Mouse (Mus musculus): ENCODE results near the gene Cdkal1.

The Cdkal1 gene

DNA sequence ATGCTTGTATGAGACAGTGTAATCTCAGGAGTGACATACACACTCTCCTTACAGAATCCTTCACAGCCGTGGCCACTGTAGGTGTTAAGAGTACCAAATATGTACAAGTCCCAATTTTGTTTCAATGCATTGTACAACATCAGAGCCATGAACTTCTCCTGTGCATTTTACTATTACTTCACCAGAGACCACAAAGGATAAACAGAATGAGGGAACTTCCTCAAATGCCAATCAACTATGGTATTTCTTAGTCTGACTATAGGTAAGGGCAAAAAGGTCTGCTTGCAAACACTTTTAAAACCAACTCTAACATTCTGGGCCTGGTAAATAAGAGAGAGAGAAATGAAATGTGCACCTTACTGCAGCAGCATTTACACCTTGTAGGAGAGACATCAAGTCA is 87.4 kb downstream of the Cdkal1 start:
- DNase-seq (ENCODE audit: low read depth in 1 of 2, low spot score in 2 of 2), result no peak

DNA sequence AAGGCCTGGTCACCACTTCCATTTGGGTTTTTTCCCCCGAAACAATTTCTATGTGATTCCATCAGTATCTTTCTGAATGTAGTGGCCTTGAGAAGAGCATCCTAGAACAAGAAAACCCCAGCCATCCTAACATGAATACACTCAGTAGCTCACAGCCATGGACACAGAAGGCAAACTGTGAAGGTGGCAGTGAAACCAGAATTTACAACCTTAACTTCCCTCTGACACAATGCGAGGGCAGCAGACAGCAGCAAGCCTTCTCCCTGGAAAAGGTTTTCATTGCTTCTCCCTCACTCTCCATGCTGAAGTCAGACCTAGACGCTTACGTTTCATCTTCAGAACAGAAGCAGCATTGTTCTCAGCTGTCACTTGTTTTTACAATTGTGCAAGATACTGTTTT is 87.9 kb downstream of the Cdkal1 start:
- no peak for DNase-seq (ENCODE audit: low read depth in 1 of 2, low spot score in 2 of 2)

DNA sequence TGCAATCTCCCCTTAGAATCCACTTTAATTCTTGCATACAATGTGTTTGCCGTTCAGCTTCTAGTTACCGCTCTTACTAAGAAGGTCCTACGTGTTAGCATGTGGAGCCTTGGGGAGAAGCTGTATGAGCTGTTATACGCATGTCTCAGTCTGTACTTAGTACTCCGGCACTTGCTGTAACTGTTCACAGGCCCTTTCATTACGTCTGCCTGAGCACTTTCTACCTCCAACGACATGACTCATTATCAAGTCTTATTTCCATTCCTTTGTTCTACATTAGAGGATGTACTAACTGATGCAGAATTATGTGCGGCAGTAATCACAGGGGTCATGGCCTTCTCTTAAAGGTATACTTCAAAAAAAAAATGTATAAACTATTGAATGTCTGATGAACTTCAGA is 89.1 kb downstream of the Cdkal1 start:
- DNase-seq (ENCODE audit: low read depth in 1 of 2, low spot score in 2 of 2), result no peak

DNA sequence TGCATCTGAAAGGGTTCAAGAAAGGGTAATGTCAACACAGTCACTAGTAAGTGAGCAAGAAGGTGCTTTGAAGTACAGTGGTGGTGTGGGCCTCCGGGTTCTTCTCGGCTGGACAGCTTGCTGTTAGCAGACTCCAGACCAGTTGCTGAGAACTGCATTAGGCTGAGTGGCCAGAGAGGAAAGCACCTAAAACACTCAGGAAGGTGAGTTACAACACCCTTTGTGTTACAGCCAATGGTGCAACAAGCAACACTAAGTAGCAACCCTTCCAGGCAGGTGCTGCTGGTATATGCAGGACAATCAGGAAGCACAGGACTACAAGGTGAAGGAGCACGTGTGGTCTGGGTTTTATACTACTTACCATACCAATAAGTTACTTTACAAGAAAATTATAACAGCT is 90.2 kb downstream of the Cdkal1 start:
- DNase-seq (ENCODE audit: low read depth in 1 of 2, low spot score in 2 of 2), result no peak

DNA sequence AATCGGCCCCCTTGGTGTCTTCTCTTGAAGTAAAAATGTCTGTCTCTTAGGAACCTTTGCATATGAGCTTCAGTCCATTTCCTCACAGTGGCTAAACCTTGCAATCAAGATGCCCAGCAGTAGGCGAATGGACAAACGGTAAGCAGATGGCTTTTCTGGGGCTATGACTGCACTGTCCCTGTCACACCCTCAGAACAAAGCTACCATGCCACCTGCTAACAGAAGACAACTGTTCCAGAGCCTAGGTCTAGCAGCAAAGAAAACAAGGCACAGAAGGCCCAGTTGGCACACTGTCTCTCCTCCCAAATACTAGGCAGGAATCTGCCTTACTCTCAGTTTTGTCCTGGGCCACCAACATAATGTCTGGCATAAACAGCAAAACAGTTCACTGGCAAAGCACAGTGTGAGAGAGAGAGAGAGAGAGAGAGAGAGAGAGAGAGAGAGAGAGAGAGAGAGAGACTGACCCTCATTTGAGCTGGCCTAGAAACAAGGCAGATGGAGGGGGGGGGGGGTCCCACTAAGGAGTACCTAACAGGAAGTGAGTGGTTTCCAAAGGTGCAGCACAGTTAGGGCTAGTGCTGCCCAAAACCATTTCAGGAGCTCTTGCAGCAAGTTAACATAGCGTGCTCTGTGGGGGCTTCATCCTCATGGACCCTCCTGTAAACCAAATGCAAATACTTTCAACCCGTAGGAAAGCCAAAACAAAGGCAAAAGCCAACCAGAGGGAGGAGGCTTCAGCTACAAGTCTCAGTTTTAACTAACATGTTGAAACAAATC is 95.6 kb downstream of the Cdkal1 start:
- DNase-seq (ENCODE audit: low read depth in 1 of 2, low spot score in 2 of 2), result no peak

DNA sequence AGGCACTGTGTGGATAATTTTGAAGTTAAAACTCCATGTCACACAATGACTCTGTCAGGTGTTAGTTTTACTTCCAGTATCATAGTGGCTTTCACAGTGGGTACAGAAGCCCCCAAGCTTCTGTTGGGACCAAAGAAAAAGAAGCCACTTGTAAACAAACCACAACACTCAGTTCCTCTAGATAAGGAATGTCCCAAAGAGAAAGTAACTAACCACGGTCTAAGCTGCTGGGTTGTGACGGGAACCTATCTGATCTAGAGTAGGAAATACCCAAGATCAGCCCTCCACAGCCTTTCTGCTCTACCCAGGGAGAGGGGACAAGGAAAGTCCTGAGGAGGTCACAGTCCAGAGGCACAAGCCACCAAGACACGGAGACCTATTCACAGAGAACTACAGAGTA is 99.4 kb downstream of the Cdkal1 start:
- no peak for DNase-seq (ENCODE audit: low read depth in 1 of 2, low spot score in 2 of 2)

DNA sequence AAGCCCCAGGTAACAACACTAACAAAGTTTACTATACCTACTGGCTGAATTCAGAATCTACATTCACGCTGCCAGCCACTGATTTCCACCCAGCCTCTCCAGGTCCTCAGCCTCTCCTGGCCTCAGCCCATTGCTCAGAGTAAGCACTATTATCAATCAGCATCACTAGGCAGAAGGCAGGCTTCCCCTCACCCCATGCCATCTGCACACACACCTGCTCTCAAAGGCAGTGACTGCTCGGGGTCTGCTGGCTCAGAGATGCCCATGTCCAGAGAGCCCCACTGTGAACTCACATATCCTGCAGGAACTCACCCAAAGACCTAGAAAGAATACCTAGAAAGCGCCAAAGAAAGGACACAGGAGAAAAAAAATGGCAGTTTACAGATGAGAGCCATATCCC is 102.2 kb downstream of the Cdkal1 start:
- DNase-seq (ENCODE audit: low read depth in 1 of 2, low spot score in 2 of 2), result no peak

DNA sequence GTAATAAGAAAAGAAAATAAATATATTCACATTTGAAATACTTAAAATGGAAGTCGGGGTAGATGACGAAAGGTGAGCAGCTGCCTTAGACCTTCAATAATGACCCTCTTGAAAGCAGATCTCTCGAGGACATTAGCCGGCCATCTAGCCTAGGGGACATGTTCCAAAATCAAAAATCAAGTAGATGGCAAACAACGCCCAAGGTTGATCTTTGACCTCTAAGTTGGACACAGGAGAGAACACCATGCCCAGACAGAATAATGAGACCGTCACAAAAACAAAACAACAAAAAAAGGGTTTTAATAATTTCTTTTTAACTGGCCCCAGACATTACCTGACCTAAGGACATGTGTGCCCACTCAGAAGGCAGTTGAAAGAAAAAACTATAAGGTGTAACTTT is 103.4 kb downstream of the Cdkal1 start:
- no peak for DNase-seq (ENCODE audit: low read depth in 1 of 2, low spot score in 2 of 2)

DNA sequence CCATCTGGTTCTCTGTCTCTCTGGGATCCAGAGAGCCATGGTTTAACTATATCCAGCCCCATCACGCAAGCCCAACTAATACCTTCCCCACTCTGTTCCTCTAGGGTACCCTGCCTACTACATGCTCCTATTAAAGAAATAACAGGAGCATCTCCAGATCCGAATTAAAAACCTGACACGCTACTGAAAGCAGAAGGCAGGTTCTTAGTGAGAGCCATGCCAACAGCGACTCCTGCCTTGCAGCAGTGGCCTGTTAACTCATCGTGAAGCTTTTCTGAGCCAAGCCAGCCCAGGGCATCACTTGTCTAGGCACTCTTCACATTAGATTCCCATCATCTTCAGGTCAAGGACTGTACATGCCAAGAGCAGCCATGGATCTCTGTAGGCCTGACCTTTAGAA is 104.3 kb downstream of the Cdkal1 start:
- DNase-seq (ENCODE audit: low read depth in 1 of 2, low spot score in 2 of 2), result no peak

DNA sequence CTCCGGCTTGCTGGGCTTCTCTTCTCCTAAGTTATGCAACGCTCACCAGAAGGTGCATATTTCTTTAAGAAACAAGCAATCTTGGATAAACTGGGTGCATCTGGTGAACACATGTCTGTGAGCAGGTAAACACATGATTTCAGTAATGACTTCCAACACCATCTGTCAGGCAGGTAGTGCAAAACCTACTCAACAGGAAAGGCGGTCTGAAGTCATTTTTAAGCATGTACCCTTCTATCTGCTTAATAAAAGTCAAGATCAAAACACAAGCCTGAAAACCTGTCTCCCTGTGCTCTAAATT is 108.2 kb downstream of the Cdkal1 start:
- no peak for DNase-seq (ENCODE audit: low read depth in 1 of 2, low spot score in 2 of 2)

DNA sequence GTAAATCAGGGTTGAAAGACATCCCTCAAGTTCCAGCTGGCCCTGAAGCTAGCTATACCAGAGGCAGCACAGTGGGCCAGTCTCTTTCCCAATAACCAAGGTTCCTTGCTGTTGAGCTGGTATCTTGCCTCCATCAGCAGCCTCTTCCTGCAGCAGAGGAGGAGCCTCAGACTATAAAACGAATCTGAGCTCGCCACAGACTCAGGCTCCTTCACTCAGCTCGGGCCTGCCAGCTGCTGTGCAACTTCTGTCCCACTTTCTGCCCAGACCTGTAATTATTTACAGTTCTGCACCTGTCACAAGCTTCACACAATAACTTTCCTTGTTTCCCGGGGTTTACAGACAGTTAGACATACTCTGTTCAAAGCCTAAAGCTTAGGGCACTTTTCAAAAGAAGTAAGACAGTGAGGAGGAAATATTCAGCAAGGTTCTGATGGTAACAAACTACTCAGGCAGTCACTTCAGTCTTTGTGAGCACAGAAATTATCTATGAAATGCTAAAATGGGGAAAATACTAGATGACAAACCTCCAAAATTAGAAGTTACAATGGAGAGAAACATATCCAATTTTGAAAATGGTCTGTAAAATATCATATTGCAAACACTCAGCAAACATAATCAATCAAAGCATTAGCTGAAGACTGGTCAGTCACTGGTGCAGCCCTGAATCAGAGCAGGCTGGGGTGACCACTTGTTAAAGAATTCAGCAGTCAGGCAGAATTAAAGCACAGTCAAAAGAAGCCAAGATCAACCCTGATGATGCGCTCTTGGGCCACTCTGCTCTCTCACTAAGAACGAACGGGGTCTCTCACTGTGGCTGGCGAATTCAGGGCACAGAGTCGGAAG is 108.8 kb downstream of the Cdkal1 start:
- DNase-seq (ENCODE audit: low read depth in 1 of 2, low spot score in 2 of 2), result no peak

DNA sequence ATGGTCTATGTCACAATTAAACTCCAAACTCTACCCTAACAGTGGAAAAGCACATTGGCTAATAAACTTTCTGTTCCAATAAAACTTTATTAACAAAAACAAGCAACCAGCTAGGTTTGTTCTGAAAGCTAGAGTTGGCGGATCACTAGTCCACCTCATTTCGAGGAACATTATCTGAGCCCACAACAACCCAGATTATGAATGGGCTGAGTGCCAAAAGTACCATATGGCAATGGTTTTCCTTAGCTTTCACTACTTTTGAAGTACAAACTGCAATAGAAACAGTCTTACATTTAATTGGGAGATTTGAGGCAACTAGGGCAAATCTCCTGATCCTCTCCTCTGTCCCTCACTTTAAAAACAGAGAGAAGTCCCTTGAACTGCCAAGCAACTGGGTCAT is 110.4 kb downstream of the Cdkal1 start:
- no peak for DNase-seq (ENCODE audit: low read depth in 1 of 2, low spot score in 2 of 2)

DNA sequence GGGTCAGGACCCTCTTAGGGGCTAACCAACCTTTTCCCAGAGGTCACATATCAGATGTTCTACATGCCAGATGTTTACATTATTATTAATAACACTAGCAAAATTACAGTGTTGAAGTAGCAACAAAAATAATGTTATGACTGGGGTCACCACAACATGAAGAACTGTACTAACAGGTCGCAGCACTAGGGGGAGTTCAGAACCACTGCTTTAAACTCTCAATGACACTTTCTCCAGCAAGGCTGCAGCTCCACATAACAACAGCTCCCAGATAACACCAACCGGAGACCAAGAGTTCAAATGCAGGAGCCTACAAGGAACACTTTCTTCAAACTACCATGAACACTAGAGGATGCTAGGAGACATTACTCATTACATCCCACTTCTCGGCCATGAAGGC is 111.3 kb downstream of the Cdkal1 start:
- DNase-seq (ENCODE audit: low read depth in 1 of 2, low spot score in 2 of 2), result no peak

DNA sequence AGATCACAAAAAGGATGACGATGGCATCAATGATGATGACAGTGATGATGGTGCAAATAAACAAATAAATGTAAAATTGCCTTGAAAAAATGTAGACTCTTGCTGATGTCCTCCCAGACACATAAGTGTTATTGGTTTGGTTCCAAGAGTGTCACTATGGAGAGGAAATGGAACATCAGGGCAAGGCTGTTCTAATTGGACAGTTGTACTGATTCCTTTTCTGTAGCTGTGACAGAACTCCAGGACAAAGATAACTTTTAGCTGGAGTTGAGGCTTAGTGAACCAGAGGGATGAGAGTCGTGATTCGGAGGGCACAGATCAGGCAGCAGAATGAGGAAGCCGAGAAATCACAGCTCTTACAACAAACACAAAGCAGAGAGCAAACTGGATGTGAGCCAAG is 111.7 kb downstream of the Cdkal1 start:
- no peak for DNase-seq (ENCODE audit: low read depth in 1 of 2, low spot score in 2 of 2)

DNA sequence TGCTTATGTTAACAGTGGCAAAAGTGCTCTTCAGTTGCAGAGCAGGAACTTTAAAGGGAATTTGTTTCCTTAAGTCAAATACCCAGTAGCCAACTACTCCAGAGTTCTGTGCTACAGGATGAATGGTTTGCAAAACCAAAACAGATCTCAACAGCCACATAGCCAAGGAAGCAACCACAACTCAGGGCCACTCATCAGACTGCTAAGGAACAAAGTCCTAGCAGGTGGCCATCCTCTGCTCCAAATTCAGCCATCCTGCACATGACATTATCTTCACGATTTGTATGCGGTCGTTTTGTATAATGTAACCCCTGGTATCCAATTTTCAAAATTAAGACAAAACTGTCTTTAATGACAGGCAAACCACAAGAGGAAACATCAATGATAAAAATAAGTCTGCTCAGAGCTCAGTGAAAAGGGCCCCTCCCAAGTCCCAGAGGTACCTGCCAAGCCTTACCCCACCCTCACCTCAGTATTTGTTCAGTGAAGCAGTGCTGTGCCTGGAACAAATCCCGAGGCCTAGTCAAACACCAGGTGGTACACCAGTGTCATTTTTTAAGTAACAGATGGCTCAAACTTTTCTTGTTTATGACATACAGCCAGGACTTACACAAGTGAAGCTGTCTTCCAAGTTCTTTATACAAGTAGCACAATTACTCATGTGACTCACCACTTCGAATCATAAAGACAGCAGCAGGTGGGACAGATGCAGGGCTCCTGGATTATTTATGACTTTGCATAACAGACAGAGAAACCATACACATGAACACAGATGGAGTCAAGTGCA is 117.6 kb downstream of the Cdkal1 start:
- no peak for DNase-seq (ENCODE audit: low read depth in 1 of 2, low spot score in 2 of 2)

DNA sequence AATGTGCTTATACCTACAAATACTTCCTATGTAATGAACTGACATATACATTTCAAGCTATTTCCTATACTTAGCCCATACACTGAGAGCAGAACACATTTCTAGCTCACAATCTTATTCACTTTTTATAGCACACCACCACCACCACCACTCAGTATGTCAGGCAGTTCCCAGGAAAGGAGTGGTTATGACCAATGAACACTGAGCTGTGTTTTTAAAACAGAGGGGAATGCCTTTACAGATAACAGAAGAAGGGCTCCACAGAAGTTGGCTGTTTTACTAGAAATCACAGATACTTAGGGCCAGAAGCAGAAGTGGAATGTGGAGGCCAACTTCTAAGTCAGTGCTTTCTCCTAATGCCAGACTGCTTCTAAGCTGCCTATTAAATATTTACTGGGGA is 121.0 kb downstream of the Cdkal1 start:
- DNase-seq (ENCODE audit: low read depth in 1 of 2, low spot score in 2 of 2), result no peak

DNA sequence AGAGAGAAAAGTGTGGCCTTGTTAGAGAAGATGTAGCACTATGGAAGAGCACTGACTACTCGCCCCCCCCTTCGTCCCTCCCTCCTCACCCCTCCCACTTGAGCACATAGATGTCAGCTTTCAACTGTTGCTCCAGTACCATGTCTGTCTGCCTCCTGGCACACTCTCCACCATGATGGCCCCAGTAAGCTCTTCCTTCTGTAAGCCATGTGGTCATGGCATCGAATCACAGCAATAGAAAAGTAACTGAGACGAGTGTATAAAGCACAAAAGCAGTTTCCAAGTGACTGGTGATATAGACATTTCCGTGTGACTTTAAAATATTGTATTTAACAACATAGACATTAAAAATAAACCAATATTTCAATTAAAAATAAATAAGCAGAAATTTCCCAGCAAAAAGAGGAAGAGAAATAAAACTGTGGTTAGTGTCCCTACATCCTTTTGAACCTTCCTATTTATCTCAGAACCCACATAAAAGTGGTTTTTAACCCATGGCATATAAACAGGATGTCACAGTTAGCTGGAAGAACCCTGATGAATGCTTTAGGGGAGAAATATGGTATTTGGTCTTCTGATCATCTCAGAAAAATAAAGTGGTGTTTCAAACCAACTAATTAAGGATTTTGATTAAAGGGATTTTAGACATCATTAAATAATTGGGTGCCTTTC is 129.2 kb downstream of the Cdkal1 start:
- no peak for DNase-seq (ENCODE audit: low read depth in 1 of 2, low spot score in 2 of 2)

DNA sequence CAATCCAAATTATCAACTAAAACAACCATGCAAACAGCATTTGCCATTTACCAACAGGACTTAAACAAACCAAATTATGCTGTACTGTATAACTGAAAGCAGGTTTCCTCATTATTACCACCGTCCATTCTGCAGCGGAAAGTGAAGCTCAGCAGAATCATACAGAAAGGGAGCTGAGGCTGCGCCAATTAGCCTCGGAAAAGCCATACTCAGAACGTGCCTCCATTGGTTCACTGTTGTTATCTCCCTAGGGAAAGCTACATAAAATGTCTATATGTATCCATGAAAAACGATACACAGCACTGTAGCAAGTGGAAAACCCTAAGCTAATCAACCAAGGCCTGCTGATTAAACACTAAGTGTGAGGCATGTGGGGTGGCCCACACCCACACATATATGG is 130.6 kb downstream of the Cdkal1 start:
- DNase-seq (ENCODE audit: low read depth in 1 of 2, low spot score in 2 of 2), result no peak

DNA sequence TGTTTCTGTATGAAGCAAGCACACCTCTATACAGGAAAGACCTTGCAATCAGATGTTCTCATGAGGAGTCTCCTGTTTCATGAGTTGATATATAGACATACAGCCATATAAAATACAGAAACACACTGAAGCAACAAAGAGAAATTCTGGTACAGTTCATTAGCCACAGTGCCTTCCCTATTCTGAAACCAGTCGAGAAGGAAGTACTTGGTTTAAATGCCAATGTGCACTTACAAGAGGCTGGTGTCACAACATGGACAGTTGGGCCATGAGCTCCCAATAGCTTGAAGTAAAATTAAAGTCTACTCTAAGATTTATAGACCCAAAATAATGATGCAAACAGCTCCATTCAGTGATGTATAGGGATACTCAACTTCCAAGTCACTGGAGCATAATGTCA is 132.3 kb downstream of the Cdkal1 start:
- no peak for DNase-seq (ENCODE audit: low read depth in 1 of 2, low spot score in 2 of 2)

DNA sequence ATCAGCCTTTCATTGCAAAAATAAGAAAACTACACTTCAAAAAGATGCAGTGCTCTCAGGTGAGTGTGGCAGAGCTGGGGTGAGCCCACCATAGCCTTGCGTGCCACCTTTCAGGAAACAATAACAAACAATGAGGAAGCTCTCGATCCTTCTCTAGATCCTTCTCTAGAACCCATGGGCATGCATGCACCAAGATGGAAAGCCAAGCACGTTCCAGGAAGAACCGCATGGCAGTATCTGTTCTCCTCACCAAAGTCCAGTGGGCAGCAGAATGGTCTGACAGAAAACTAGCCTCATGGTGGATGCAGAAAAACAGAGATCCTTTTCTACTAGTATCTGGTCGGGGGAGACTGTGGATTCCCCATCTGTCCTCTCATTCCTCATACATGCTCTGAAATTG is 134.3 kb downstream of the Cdkal1 start:
- DNase-seq (ENCODE audit: low read depth in 1 of 2, low spot score in 2 of 2), result no peak

DNA sequence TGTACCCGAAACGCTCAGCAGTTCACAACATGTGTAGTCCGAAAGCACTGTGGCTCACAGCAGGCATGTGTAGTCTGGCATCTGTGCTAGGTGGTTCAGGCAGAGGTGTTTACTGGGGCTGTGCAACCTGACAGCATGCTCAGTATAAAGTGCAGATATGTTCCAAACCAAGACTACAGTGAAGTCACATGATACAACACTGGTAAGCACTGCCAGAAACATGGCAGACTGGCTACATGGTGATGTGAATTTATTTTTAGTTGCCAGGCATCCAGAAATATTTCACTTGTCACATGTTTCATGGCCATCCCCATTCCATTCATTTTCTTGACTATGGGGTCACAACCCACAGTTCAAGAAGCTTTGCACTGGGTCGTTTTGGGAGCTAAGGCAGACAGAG is 138.9 kb downstream of the Cdkal1 start:
- no peak for DNase-seq (ENCODE audit: low read depth in 1 of 2, low spot score in 2 of 2)
